Mouse (Mus musculus): ENCODE results near the gene Galnt16. TPM values are rescaled to one million over a fixed set of nuclear protein-coding genes. Genes with fewer than 3 reads are reported as not detected.

The Galnt16 gene
- not detected for total RNA-seq (2023)

DNA sequence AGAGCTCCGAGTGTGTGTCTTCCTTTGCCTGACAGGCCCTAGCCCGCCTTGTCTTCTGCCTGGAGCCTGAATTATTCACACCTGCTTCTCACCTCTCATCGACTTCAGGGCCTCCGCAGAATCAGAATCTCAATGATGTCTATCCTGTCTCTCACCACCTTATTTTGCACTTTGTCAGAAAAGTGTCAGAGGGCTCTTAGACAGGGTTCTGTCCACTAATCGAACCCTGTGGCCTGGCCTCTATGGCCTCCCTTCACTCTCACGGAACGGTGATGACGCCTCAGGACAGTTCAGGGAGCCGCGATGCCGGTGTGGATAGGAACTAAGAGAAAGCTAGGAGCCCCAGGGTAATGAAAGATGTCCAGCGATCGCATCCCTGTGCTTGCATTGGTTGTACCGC, at the start of gene Galnt16:
Gene Galnt16, plus strand, starts transcription at position 301 of the 400 bp plus-strand sequence.

DNA sequence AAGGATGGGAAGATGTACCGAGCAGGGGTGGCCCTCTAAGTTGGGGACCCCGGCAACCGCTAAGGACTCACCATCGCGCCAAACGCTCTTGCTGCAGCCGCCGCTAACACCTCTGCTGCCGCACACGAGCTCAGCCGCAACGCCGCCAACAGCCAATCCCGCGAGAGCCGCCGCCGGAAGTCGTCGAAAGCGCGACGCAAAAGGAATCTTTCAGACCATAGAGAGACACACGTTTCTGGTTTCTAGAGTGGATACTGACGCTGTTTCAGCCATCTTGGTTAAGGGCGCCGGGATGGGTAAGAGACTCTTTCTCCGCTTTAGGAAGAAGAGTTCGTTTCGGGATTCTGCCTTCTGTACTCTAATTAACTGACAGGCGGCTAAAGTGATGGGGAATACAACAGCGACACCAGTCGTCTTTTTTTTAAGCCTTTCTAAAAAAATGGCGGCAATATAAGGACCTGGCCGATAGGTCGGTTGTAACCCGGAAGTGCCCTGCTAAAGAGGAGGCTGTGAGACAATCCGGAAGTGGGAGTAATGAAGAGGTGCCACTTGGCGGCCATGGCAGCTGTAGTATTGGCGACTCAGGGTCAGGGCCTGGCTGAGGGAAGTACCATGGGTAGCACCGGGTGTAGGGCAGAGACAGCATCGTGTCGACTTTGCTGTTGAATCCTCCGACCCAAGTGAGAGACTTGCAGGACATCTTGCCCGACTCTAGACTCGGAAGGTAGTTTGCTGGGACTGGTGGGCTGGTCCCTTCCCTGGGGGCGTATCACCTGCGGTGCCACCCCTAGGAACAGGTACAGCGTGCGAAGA, 125.8 kb downstream of the Galnt16 start, which contains the start of the genes Slc39a9 and Erh:
Gene Slc39a9, plus strand, starts transcription at position 191 of the 813 bp plus-strand sequence.
Gene Erh, minus strand, starts transcription at position 649 of the 813 bp plus-strand sequence.

Other genes starting within 250 kb of the Galnt16 start
- 10 to 100 TPM; 29.0 to 29.2 TPM for gene Dcaf5, start 81.7 kb upstream of the Galnt16 start, total RNA-seq (2023)
- 10 to 100 TPM in 1 of 2 experiments, 1 to 10 TPM in 1; 9.4 to 11.2 TPM for gene Exd2, start 55.2 kb upstream of the Galnt16 start, total RNA-seq (2023)
- gene Slc39a9, start 125.6 kb downstream of the Galnt16 start, total RNA-seq (2023) = 10 to 100 TPM; 15.7 to 18.0 TPM
- 10 to 100 TPM; 24.2 to 28.9 TPM for gene Erh, start 126.1 kb downstream of the Galnt16 start, total RNA-seq (2023)
- under 1 TPM in 1 of 2 experiments, not detected in 1; 0.18 TPM for gene Plekhd1, start 174.3 kb downstream of the Galnt16 start, total RNA-seq (2023)
- not detected for gene Ccdc177, start 242.4 kb downstream of the Galnt16 start, total RNA-seq (2023)

Data from neutrophil, adult 59 days (primary cell).